Mouse (Mus musculus) layer of hippocampus, postnatal 36 days (tissue): ENCODE data around the gene Atxn7l2. TPM values are rescaled to one million over a fixed set of nuclear protein-coding genes. Genes with fewer than 3 reads are reported as not detected.

ENCODE experiments used
- DNase-seq, 2 experiments: peaks; one replicate each; pipeline ENCODE4 v3.0.0; 2022
- total RNA-seq, 2 experiments: library from RNA; stranded (reverse); gene quantifications; 2 replicates each; pipeline ENCODE4 v1.2.3; 2021

Gene Atxn7l2
- total RNA-seq, 2 experiments from 2014 or later = 25.7 to 28.9 TPM

DNA sequence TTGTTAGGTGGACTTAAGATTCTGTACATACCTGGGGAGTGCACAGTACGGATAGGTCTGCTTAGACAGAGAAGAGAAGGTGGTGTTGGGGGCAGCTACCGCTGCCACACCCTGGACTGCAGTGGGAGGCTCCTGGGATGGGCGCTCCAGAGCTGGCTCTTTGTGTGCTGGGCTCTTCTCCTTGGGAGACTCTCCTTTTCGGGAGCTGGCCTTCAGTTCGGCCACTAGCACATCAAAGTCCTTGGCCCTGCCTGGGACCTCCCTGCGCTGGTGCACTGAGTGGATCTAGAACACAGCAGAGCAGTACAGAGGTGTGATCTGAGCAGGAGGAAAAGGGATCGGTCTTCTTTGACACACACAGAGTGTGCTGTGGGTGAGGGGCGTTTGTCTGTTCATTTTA, 5.1 kb downstream of the Atxn7l2 start:
- DNase-seq = no peak

DNA sequence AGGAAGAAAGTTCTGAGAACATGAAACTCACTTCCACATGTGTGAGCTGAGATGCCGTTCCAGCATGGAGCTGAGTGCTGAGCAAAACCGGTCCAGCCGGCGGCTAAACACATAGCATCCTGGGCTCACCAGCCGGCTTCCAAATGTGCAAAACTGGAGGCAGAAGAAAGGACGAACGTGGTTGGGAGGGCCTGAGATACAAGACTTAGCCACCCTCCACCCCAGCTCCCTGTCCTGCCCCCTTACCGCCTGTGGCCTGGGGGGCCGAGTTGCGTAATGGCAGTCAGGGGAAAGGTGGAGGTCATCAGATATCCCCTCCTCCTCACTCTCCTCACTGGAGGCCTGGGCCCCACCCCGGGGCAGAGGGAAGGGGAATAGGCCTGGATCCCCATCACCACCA, 6.3 kb downstream of the Atxn7l2 start:
- DNase-seq = peak in 1 of 2 experiments; percentile 1

DNA sequence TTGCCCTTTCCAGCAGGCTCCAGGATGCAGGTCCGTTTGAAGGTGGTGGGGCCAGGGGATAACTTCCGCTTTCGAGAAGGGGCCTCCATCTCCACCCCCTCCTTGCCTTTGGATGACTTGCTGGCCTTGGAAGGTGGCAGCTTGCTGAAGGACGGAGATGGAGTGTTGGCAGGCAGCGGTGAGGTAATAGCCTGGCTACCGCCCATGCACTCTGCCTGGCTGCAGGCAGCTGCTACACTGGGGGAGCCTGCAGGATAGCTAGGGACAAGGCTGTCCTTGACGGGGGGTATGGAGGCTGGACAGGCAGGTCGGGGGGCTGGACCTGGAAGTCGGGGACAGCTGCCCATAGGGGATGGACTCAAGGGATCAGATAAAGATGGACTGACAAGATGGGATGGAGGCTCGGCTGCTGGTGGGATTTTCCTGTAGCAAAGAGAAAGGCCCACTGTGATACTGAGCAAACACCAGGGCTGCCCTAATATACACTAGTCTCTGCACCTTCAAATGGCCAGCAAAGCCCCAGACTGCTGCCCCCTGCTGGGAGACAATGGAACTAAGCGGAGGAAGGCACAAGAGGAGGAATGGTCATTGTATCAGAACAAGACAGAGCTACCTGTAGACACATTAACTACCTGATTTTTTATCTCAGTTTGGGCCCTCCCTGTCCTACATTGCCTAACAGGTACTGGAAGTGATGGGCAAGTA, 7.0 kb downstream of the Atxn7l2 start:
- peak; percentile 75 to 77 for DNase-seq

DNA sequence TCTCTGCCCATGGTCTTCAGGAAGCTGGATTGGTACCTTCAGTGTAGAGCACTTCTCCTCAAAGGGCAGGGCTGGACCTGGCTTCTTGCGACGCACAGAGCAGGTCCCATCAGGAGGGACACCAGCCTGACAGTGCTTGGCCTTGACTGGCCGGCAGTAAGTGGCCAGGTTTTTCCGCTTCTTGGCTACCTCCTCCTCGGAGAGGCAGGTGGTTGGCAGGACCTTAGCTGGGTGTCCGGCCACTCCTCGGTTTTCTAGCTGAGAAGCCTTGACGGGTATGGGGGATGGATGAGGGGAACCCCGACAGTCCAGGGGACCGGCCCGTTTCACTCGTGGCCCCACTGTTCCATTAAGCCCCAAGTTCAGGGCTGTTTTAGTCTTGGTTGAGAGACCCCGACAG, 7.5 kb downstream of the Atxn7l2 start:
- DNase-seq = no peak

DNA sequence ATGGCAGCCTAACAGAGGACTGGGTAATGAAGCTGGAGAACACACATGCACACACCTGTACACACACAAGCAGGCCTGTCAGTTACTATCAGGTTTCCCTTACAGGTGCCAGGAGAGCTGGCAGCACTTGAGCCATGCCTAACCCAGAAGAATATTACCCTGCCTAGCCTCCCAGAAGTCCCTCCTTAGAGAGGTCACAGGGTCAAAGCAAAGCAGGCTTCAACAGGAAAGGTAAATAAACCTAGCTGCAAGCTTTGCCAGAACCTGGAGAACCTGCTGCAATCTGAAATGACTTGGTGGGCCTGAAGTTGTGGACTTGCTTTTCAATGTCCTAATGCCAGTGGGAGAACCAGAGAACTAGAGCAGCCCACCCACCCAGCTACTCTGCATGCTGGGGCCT, 8.2 kb downstream of the Atxn7l2 start:
- no peak for DNase-seq

DNA sequence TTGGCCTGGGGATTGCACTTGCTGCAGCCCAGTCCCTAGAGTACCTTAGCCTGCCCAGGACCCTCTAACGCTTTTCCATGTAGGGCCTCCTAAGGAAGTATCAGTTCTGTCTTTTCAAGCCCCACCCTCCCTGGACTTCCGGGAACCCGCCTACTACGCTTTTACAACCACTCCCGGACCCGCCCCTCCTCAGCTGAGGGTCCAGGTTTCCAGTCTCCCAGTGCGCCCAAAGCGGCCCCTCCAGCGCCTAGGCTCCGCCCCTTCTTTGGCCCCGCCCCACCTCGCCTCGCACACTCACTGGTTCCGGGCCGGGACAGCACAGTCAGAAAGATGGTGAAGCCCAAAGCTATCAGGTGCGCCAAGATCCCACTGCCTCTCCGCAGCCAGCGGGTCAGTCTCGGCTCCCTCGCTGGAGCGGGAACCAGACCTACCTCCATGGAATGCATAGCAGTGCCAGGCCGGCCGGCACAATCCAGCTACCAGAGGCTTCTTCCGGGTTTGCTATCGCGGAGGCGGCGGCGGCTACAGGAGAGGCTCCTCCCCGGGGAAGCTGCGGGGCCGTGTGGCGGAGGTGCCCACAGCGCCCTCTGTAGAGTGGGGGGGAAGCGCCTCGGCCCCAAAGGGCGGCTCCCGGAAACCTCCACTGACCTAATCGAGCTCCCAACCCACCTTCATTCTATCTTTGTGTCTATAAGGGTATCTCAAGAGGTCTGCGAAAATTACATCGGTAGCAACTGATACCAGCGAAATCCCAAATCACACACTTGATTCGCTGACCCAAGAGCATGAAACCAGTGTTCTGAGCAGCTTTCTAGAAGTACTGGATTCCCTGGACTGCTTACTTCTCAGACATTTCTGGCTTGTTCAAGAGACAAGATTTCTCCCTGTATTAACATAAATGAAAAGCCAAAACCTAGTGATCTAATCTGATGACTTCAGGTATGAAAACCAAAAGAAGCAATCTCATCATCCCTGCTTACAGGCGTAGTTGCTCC, 10.1 kb downstream of the Atxn7l2 start, which contains the start of gene Cyb561d1:
Cyb561d1 (minus strand) TSS at position 884 of the 995 bp plus-strand sequence.
- peak; percentile 90 for DNase-seq

DNA sequence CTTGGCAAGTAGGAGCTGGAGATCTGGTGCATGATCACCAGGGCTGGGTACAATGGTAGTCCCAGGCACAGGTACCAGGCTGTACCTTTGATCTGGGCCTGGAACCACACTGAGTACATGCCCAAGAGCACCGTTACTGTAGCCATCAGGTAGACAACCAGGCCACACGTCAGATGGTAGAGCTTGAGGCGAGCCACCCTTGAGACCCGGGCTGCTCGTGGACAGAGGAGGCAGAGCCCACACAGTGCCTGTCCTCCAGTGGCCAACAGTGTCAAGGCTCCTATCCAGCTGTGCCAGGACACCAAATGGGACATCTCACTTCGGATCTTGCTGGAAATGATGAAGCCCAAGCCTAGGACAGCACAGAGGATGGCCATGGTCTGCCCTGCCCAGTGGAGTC, 11.5 kb downstream of the Atxn7l2 start:
- DNase-seq = no peak

DNA sequence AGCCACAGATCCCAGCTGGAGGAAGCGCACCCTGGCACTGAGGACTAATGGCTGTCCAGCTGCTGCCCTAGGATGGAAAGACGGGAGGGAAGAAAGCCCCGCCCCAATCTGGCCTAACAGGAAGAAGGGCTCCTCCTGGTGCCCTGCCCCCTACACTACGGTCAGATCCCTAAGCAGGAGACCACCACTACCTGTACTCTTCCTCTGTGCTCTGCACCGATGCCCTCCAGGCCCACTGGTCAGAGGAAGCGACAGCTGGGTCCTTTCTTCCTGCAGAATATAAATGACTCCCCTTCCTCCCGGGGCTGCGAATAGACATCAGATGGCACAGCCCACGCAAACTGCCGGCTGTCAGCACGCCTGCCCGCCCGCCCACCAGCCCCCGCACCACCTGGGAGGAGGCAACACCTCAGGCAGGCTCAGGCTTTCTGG, 13.7 kb downstream of the Atxn7l2 start:
- peak; percentile 79 for DNase-seq

DNA sequence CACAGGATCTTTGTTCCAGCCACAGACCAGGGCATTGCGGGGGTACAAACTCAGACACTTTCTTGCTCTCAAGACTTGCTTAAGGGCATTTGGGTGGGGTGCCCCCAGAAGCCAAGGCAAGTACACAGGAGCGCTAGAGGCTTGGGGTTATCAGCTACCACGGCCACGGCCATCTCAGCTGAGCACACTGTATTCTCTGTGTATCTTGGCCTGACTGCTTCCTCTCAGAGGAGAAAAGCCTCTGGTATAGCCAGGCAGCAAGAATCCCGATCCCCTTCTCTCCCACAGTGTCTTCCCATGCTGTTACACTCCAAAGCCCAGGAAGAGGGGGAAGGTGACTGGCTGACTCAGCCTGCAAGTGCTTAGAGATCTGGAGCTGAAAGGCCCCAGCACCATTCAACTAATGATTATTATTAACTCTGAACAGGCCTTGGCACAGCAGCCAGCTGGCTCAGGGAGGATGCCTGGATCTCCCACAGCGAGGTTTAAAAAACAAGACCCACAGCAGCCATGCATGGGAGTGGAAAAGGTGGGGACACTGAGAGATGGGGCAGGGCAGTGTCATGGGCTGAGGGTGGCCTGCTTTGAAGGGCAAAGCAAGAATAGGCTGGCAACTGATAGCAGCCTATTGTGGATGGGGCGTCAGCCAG, 14.7 kb downstream of the Atxn7l2 start:
- peak; percentile 61 to 73 for DNase-seq

DNA sequence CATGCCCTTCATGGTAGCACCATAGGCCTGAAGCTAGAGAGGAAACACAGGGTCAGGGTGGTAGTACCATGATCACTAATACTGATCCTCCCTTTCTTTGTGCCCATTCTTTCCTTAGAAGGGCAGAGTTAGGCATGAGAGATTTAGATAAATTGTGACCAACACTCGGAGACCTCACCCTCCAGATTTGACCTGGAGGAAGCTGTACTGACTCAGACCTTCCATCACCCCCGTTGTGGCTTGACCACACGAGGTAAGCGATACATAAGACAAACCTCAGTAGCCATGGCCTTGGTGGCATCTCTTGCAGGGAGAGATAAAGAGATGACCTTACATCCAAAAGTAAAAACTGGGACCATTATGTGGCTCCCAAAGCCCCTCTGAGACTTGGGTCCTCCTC, 15.4 kb downstream of the Atxn7l2 start:
- DNase-seq = peak in 1 of 2 experiments; percentile 1

DNA sequence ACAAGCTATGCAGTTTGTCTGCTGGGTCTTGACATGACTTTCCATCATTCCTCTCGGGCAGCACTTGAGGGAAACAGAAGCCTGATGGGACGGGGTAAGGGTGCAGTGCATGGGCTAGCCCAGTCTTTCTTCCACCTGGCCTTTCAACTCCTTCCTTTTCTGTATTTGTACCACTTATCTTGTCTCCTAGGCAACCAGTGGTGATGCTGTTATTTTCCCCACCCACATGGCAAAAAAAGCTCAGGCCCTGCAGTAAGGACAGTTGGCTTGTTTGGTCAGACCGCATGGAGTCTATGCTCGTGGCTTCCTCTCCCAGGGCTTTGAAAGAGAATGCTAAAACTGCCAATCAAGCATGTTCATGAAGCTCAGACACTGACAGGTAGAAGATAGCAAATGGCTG, 17.0 kb downstream of the Atxn7l2 start:
- peak in 1 of 2 experiments; percentile 2 for DNase-seq

DNA sequence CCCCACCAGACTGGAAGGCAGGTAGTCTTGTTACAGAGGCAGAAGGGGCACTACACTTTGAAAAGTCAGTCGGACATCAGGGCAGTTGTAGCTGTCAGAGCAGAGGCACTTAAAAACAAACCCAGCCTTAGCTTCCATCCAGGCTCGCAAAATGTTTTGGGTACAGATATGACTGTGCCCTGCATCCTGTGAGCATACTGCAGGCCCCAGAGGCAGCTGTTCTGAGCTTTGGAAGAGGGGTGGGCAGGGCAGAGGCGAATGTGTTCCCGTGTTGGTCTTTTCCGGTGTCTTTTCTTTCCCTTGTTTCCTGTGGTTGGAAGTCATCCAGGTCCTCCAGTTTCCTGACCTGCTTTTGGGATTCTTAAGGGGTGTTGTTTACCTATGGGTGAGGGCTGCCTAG, 20.8 kb downstream of the Atxn7l2 start:
- no peak for DNase-seq

DNA sequence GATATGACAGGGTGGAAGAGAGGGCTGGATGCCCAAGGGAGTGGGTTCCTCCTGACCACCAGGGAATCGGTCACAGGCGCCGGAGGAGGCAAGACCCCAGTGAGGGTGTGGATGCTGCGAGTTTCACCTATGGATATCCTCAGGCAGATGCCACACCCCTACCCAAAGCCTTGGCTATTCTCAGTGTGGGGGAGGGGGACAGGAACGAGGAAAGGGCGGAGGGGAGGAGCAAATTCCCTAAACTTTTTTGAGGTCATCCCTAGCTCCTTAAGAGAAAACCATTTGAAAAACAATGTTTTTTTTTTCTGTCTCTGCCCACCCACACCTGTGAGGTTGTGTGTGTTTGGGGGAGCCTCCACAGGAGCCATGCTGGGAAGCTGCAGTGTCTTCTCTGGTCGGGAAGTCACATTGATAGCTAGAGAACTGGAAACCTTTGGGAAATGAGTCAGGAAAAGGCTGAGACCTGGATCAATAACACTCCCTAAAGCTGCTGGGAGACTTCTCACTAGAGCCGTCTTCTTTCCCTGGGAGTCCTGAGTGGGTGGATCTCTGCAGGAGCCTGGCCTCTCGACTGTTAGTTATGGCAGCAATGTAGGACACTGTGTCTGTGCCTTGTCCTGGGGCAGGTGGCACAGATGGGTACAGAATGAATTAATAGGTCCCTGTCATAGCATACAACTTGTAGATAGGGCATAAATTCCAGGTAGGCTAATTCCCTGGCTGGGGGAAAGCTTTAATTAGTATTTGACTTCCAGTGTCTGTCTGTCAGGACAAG, 21.8 kb downstream of the Atxn7l2 start:
- no peak for DNase-seq

DNA sequence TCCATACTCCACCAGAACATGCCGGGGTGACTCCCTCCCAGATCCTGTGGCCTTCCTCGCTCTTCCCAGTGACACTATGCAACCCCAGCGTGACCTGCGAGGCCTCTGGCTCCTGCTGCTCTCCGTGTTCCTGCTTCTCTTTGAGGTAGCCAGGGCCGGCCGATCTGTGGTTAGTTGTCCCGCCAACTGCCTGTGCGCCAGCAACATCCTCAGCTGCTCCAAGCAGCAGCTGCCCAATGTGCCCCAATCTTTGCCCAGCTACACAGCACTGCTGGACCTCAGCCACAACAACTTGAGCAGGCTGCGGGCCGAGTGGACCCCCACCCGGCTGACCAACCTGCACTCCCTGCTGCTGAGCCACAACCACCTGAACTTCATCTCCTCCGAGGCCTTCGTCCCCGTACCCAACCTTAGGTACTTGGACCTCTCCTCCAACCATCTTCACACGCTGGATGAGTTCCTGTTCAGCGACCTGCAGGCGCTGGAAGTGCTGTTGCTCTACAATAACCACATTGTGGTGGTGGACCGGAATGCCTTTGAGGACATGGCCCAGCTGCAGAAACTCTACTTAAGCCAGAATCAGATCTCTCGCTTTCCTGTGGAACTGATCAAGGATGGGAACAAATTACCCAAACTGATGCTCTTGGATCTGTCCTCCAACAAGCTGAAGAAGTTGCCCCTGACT, 23.5 kb downstream of the Atxn7l2 start:
- peak in 1 of 2 experiments; percentile 7 for DNase-seq

DNA sequence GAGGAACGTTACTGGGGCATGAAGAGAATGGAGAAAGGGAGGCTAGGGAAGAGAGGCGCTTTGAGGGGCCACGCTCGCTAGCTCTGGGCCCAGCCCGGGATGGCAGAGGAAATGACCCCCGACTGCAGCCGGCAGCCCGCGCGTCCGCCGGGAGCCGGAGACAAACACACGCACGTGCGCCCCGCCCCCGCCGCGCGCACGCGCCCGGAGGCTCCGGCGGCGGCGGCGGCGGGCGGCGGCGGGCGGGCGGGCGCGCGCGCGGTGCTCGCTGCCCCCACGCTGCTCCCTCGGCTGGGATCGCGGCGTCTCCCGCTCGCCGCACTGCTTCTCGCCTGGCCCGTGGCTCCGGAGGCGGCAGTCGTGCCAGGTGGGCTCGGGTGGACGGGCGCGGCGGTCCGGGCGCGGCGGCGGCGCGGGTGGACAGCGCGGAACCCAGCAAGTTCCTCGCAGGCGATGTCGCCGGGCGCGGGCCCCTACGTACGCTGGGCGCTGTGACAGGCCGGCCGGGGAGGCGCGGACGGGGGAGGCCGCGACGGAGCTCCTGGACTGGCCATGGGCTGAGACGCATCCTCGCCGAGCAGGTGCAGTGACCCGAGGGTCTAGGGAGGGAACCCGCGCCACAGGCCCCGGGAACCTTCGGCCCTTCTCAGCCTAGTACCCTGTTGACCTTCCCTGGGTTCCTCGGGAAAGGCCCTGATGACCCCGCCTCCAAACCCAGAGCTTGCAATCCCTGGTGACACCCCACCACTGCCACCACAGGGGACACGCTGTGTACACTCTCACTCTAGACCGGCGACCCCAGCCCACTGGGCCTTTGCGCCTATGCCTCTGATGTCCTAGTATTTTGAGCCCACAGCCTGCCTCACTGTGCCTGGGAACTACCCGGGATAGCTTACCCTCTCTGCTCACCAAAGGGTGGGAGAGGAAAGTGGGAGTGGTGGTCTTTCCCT, 24.4 kb downstream of the Atxn7l2 start, which contains the start of gene Amigo1:
Amigo1 (plus strand) TSS at position 238 of the 950 bp plus-strand sequence.
- peak; percentile 44 to 50 for DNase-seq

DNA sequence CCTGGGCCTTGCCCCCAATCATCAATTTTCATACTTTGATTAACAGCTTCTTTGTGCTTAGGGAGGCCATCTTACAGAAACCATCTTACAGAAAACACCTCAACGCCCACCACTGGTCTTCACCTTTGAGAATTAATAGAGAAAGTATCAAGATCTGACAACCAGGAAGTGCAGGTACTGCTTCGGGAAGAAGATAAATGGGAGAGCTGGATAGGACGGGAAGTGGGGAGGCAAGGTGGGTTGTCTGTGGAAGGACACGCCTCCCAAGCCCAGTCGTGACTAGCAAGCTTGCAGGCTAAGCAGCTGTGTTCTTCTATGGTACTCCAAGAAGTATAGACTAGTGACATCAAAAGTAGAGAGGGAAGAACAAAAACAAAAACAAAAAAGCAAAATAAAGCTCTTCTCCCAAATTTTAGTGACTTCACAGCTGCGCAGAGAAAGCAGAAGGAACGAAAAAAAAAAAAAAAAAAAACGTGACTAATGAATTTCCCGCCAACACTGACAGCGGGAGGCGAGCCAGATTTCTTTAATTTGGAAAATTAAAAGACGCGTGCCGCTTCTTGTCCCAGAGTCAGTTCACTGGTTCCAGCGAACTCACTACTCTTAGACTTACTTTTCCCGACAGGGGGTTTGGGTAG, 25.2 kb downstream of the Atxn7l2 start:
- DNase-seq = no peak

DNA sequence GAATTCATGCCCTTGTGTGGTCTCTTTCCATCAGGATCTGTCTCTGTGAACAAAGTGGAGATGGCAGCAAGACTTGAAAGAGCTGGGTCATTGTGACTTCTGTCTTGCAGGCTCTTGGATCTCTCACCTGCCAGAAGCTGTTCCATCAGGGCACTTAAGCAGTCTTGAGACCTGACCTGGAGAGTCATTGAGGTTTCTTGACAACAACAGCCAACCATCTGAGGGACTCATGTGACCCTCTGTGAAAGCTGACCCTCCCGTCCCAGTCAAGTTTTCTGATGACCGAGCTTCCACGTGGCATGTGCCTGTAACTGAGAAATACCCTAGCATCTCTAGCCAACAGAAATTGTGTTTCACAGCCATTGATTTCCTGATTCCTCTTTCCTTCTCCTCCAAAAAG, 26.0 kb downstream of the Atxn7l2 start:
- no peak for DNase-seq

DNA sequence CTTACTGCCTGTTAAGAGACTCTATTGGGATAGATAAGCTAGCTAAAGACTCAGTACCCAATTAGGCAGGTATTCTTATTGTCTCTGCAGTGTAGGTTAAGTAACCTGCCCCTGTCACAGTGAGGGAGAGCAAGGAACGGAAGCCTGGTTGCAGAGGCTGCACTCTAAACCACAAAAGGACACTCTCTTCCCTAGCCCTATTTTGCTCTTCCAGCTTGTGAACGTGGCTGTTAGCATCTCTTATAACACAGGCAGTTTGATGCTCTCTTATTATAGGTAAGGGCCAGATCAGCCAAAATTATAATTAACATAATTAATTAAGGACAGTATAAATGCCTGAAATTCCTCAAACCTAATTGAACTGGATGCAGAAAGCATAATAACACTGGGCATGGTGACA, 30.2 kb downstream of the Atxn7l2 start:
- no peak for DNase-seq
